Mouse (Mus musculus) limb, embryonic 11.5 days (tissue): ENCODE measurements around the gene Itgb4. TPM values are rescaled to one million over a fixed set of nuclear protein-coding genes. Genes with fewer than 3 reads are reported as not detected.

Source experiments
- ATAC-seq: fragments of 200-750 bp; cut with Nextera tagmentation; 2 replicates; pipeline ENCODE4 v1.8.0; 2017; ENCODE audit warnings: low read depth; ENCODE audit not compliant: insufficient number of reproducible peaks, low FRiP score, low TSS enrichment
- DNase-seq: peaks from one replicate; pipeline ENCODE4 v3.0.0-alpha.2; 2015; ENCODE audit warnings: low spot score
- H3K27ac ChIP-seq: fragments of 300-500 bp; sonication (generic); replicated peaks from 2 replicates; pipeline ENCODE4 v1.5.1; 2014; ENCODE audit warnings: low read depth, mild to moderate bottlenecking, low read length
- H3K27me3 ChIP-seq: fragments of 300-500 bp; sonication (generic); 2 replicates; pipeline ENCODE4 v1.6.1; 2014; ENCODE audit warnings: mild to moderate bottlenecking, low read length, mixed read lengths; ENCODE audit not compliant: control insufficient read depth, insufficient read depth
- H3K36me3 ChIP-seq: fragments of 300-500 bp; sonication (generic); 2 replicates; pipeline ENCODE4 v1.6.1; 2014; ENCODE audit warnings: mild to moderate bottlenecking, low read length, moderate library complexity, mixed read lengths; ENCODE audit not compliant: control insufficient read depth, insufficient read depth
- H3K4me1 ChIP-seq: fragments of 300-500 bp; sonication (generic); 2 replicates; pipeline ENCODE4 v1.6.1; 2014; ENCODE audit warnings: low read length, mixed read lengths; ENCODE audit not compliant: control insufficient read depth, insufficient read depth
- H3K4me2 ChIP-seq: fragments of 300-500 bp; sonication (generic); 2 replicates; pipeline ENCODE4 v1.6.1; 2014; ENCODE audit warnings: low read depth, mild to moderate bottlenecking, moderate library complexity; ENCODE audit not compliant: severe bottlenecking
- H3K4me3 ChIP-seq: fragments of 300-500 bp; sonication (generic); 2 replicates; pipeline ENCODE4 v1.5.1; 2014; ENCODE audit warnings: low read depth, low read length
- H3K9ac ChIP-seq: fragments of 300-500 bp; sonication (generic); 2 replicates; pipeline ENCODE4 v1.6.1; 2014; ENCODE audit warnings: mild to moderate bottlenecking, low read length
- H3K9me3 ChIP-seq: fragments of 300-500 bp; sonication (generic); 2 replicates; pipeline ENCODE4 v1.6.1; 2016; ENCODE audit warnings: low read length; ENCODE audit not compliant: control insufficient read depth
- WGBS: fragments of 180-500 bp; shearing (Covaris S2); extraction: QIAGEN DNeasy Blood & Tissue Kit; methylation state at CpG from one replicate; pipeline ENCODE4 v1.1.7; 2014; 5-methylcytosine and 5-hydroxymethylcytosine counted together
- polyA plus RNA-seq: library from polyadenylated mRNA; unstranded; fragments of >200 nt; fragmentation: Nextera tagmentation; extraction: Ambion mirVana; gene quantifications from 2 replicates; pipeline ENCODE4 v1.2.1, GENCODE M21; 2014

Itgb4 gene
- polyA plus RNA-seq, 1 experiment from 2014 or later, result 1.0 TPM

GRCm38 (mm10) chr11:115945247-115945646 is 29.3 kb upstream of the Itgb4 start:
- Histone ChIP-seq H3K27ac (no peak overlapping the region), H3K27me3 (no peaks in the 10 kb centered on the region), H3K9me3 (no peaks in the 10 kb centered on the region), H3K36me3 (peaks cover 10% of the 10 kb centered on the region; the same call in 1 of the 2 replicates), H3K4me3 (no peak overlapping the region), H3K9ac (no peak overlapping the region), H3K4me2 (no peak overlapping the region), H3K4me1 (no peaks in the 10 kb centered on the region)
- 89% methylated on average over 8 of the region's 8 CpGs for WGBS
- DNase-seq (no peak), ATAC-seq (no peak)

DNA sequence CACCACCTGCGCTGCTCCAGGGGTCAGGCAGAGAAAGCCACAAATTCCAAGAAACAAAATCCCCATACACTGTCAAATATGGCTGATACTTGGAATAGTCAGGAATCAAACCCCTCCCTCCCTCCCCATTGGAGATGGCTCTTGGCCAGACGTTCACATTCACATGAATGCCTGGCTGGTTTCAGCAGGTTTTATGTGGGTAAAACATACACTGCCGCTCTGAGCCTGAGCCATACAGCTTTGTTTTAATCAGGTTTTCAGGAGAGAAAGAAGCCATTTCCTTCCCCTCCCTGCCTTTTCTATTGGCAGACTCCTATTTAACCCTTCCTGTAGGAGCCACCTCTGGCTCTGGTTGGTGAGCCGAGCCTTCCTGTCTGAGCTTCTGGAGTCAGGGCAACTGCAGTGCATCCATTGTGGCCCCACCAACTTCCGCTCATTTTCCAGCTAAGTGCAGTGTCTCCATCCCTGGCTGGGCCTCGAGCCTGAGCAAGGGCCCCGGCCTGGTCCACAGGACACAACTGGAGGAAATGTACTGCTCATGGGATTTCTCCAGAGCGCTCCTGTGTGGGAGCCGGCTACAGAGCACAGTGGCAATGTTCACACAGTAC is 28.2 kb upstream of the Itgb4 start:
- Histone ChIP-seq H3K4me1 (no peaks in the 10 kb centered on the region), H3K36me3 (peaks cover 10% of the 10 kb centered on the region), H3K27me3 (no peaks in the 10 kb centered on the region), H3K27ac (no peak overlapping the region), H3K4me2 (no peak overlapping the region), H3K9me3 (no peaks in the 10 kb centered on the region), H3K9ac (no peak overlapping the region), H3K4me3 (no peak overlapping the region)
- DNase-seq (no peak), ATAC-seq (no peak)
- WGBS, result 86% methylated on average over 9 of the region's 9 CpGs

- 96% methylated on average over 9 of the region's 9 CpGs for WGBS
- DNase-seq, result no peak
Measured at GRCm38 (mm10) chr11:115948316-115948715, 26.2 kb upstream of the Itgb4 start.

DNA sequence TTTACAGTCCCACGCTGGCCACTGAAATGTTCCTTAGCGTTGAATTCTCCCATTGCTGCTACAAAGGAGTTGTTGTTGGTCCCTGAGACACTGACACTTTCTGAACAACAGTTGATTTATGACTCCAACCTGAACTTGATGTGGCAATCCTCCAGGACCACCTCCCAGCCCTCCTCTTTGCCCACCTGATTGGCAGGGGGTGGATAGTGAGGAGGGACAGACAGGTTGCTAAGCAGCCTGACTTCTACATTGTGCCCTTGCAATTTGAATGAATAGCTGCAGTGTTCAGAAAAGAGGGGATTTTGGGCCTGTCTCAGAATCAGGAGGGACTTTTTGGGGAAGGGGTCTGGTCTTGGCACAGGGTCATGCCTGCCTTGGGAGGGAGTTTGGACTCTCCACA is 23.8 kb upstream of the Itgb4 start:
- no peaks in the 10 kb centered on the region for H3K4me1 ChIP-seq
- H3K36me3 ChIP-seq, result peaks cover 15% of the 10 kb centered on the region
- H3K4me2 ChIP-seq, result no peak overlapping the region
- DNase-seq, result no peak
- H3K9ac ChIP-seq, result no peak overlapping the region
- H3K9me3 ChIP-seq, result no peaks in the 10 kb centered on the region
- ATAC-seq, result no peak
- H3K27ac ChIP-seq, result no peak overlapping the region
- WGBS, result 88% methylated on average over 2 of the region's 2 CpGs
- no peaks in the 10 kb centered on the region for H3K27me3 ChIP-seq
- H3K4me3 ChIP-seq, result no peak overlapping the region

More at GRCm38 (mm10) chr11:115948316-115948715, 26.2 kb upstream of the Itgb4 start:
- H3K4me3 ChIP-seq, result no peak overlapping the region
- H3K36me3 ChIP-seq, result peaks cover 17% of the 10 kb centered on the region
- H3K4me1 ChIP-seq, result no peaks in the 10 kb centered on the region
- no peak overlapping the region for H3K4me2 ChIP-seq
- H3K9ac ChIP-seq, result no peak overlapping the region
- no peaks in the 10 kb centered on the region for H3K9me3 ChIP-seq
- ATAC-seq, result no peak
- H3K27me3 ChIP-seq, result no peaks in the 10 kb centered on the region
- no peak overlapping the region for H3K27ac ChIP-seq

- no peak overlapping the region for H3K4me2 ChIP-seq
- H3K27me3 ChIP-seq, result no peaks in the 10 kb centered on the region
- H3K9ac ChIP-seq, result no peak overlapping the region
- no peak overlapping the region for H3K27ac ChIP-seq
- H3K36me3 ChIP-seq, result peaks cover 14% of the 10 kb centered on the region
- no peak overlapping the region for H3K4me3 ChIP-seq
- ATAC-seq (no peak), DNase-seq (no peak)
- H3K4me1 ChIP-seq, result no peaks in the 10 kb centered on the region
- no peaks in the 10 kb centered on the region for H3K9me3 ChIP-seq
- WGBS, result 89% methylated on average over 5 of the region's 5 CpGs
Measured at GRCm38 (mm10) chr11:115954712-115955111, 19.8 kb upstream of the Itgb4 start.

DNA sequence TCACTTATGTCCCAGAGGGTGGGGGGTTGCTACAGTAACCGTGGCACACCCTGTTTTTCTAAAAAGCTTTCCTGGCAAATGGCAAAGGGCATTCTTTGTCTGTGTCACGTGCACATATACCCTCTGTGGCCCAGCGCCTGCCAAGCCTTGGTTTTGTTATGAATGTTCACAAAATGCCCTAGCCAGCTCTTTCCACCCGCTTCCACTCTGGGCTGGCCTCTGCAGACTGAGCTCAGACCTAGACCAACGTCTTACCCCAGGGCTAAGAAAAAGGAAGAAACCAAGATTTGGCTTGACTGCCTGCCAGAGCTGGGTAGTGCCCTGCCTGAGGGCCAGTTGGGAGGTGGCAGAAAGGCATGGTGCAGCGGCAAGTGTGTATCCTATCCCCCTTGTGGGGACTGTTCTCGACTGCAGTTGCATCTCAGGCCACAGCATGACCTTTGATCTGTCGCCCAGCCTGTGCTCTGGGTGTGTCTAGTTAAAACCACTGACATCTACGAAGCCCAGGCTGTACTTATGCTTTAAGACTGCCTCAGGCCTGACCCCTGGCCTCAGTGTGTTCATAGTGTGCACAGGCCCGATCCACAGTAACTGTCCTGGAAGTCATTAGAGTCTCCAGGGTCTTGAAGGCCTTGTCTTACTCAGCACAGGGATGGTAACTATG is 19.2 kb upstream of the Itgb4 start:
- Histone ChIP-seq H3K4me1 (no peaks in the 10 kb centered on the region), H3K9ac (no peak overlapping the region), H3K9me3 (no peaks in the 10 kb centered on the region), H3K4me3 (no peak overlapping the region), H3K4me2 (no peak overlapping the region), H3K27me3 (no peaks in the 10 kb centered on the region), H3K27ac (no peak overlapping the region), H3K36me3 (peaks cover 16% of the 10 kb centered on the region)
- DNase-seq, result no peak
- WGBS, result 73% methylated on average over 10 of the region's 10 CpGs
- no peak for ATAC-seq

GRCm38 (mm10) chr11:115956453-115956852 is 18.1 kb upstream of the Itgb4 start:
- no peak overlapping the region for H3K4me3 ChIP-seq
- H3K4me2 ChIP-seq, result no peak overlapping the region
- H3K27ac ChIP-seq, result no peak overlapping the region; the same call in 1 of the 2 replicates
- H3K4me1 ChIP-seq, result no peaks in the 10 kb centered on the region
- no peaks in the 10 kb centered on the region for H3K27me3 ChIP-seq
- no peaks in the 10 kb centered on the region for H3K9me3 ChIP-seq
- WGBS, result 73% methylated on average over 4 of the region's 4 CpGs
- H3K9ac ChIP-seq, result no peak overlapping the region
- peaks cover 18% of the 10 kb centered on the region for H3K36me3 ChIP-seq
- DNase-seq, result no peak
- ATAC-seq, result no peak

DNA sequence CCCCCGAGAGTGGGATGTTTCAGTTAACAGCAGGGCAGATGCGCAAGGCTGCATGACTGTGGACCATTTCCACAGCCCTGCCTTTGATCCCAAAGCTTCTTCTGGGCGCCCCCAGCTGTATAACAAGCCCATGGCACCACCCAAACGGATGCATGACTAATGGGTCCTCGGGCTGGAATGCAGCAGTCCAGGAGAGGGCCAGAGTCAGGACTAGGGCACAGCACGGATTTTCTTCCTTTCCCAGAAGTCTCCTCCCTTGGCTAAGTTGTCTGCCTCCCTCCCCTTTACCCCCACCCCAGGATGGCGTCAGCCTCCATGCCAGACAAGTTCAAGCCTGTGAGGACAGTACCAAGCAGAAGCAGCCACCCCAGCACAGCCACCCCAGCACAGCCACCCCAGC is 16.5 kb upstream of the Itgb4 start:
- Histone ChIP-seq H3K9me3 (no peaks in the 10 kb centered on the region), H3K4me2 (no peak overlapping the region), H3K27ac (no peak overlapping the region), H3K9ac (no peak overlapping the region), H3K36me3 (peaks cover 14% of the 10 kb centered on the region), H3K4me3 (no peak overlapping the region), H3K4me1 (no peaks in the 10 kb centered on the region), H3K27me3 (no peaks in the 10 kb centered on the region)
- no peak for DNase-seq
- no peak for ATAC-seq
- 72% methylated on average over 7 of the region's 7 CpGs for WGBS
